Mouse (Mus musculus): ENCODE measurements at regions not wholly inside any gene's neighbourhood (a gene's known extent, or its start where the extent isn't known, plus 50 kb on each side); places are given as distances from the start of the nearest gene placed in this dataset.

GRCm38 (mm10) chr9:61673575-61674203 is 240.7 kb downstream of the Rplp1 start:
- Histone ChIP-seq H3K36me3 (ENCODE audit: control insufficient read depth, insufficient read depth, low read length) (no peaks in the 10 kb centered on the region), H3K4me2 (ENCODE audit: low read depth, low read length) (no peak overlapping the region), H3K9ac (ENCODE audit: low read length) (no peak overlapping the region; the same call in 1 of the 2 replicates), H3K4me3 (ENCODE audit: low read length) (no peak overlapping the region), H3K4me1 (replicated peaks; ENCODE audit: control insufficient read depth, insufficient read depth, low read length) (no peaks in the 10 kb centered on the region), H3K9me3 (ENCODE audit: control insufficient read depth, low read length) (no peaks in the 10 kb centered on the region), H3K27ac (ENCODE audit: low read length) (no peak overlapping the region), H3K27me3 (ENCODE audit: control insufficient read depth, insufficient read depth, low read depth, low read length) (no peaks in the 10 kb centered on the region)
- 66% methylated on average over 16 of the region's 16 CpGs for WGBS
- no peak for ATAC-seq (ENCODE audit: low read depth)

DNA sequence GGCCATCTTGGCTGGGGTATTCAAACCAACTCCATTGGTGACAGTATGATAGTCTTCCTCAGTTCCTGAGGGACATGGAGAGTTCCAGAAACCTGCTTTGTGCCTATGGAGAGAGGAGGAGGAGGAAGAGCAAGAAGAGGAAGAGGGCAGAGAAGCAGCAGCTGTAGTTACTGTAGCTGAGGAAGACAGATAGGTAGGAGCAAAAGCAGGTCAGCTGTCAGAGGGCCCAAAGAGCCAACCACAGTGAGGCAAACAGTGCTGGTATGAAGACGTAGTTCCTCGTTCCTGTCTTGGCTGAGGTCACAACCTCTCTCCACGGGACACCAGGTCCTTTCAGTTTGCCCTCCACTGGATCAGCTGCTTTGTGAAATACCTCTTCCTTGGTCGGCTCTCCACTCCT is 243.4 kb downstream of the Rplp1 start:
- WGBS: 70% methylated on average over 4 of the region's 4 CpGs
- no peak for ATAC-seq (ENCODE audit: low read depth)
- no peaks in the 10 kb centered on the region for H3K36me3 ChIP-seq (ENCODE audit: control insufficient read depth, insufficient read depth, low read length)

GRCm38 (mm10) chr9:61669729-61670520 is 244.4 kb downstream of the Rplp1 start:
- no peak for ATAC-seq (ENCODE audit: low read depth)
- Histone ChIP-seq H3K4me3 (ENCODE audit: low read length) (no peak overlapping the region), H3K9me3 (ENCODE audit: control insufficient read depth, low read length) (no peaks in the 10 kb centered on the region), H3K27me3 (ENCODE audit: control insufficient read depth, insufficient read depth, low read depth, low read length) (no peaks in the 10 kb centered on the region), H3K4me1 (replicated peaks; ENCODE audit: control insufficient read depth, insufficient read depth, low read length) (no peaks in the 10 kb centered on the region), H3K36me3 (ENCODE audit: control insufficient read depth, insufficient read depth, low read length) (no peaks in the 10 kb centered on the region), H3K4me2 (ENCODE audit: low read depth, low read length) (no peak overlapping the region), H3K9ac (ENCODE audit: low read length) (no peak overlapping the region), H3K27ac (ENCODE audit: low read length) (no peak overlapping the region)
- WGBS: 31% methylated on average over 10 of the region's 10 CpGs

More for the DNA sequence above, 243.4 kb downstream of the Rplp1 start:
- no peaks in the 10 kb centered on the region for H3K27me3 ChIP-seq (ENCODE audit: control insufficient read depth, insufficient read depth, low read depth, low read length)
- H3K27ac ChIP-seq (ENCODE audit: low read length): no peak overlapping the region
- no peak overlapping the region for H3K4me3 ChIP-seq (ENCODE audit: low read length)
- no peak overlapping the region for H3K4me2 ChIP-seq (ENCODE audit: low read depth, low read length)
- no peaks in the 10 kb centered on the region for H3K9me3 ChIP-seq (ENCODE audit: control insufficient read depth, low read length)
- H3K9ac ChIP-seq (ENCODE audit: low read length): no peak overlapping the region
- no peaks in the 10 kb centered on the region for H3K4me1 ChIP-seq (replicated peaks; ENCODE audit: control insufficient read depth, insufficient read depth, low read length)

DNA sequence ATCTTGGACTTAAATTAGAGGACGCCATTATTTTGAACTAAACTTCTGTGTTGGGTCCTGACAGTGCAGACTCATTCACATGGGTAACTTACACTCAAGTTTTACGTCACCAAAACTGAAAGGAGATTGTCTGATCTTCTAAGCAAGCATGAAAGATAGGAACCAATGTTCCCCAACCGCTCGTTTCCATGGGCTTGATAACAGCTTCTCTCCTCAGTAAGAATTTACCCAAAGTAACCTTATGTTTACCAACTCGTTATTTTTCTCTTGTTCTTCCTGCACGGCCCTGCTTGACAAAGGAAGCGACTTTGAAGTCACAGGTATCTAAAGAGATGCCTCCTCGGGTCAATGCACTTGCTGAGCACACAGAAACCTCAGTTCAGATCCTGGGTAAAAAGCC is 245.6 kb downstream of the Rplp1 start:
- 58% methylated on average over 8 of the region's 8 CpGs for WGBS
- Histone ChIP-seq H3K27ac (ENCODE audit: low read length) (no peak overlapping the region), H3K4me1 (replicated peaks; ENCODE audit: control insufficient read depth, insufficient read depth, low read length) (no peaks in the 10 kb centered on the region), H3K9ac (ENCODE audit: low read length) (no peak overlapping the region), H3K36me3 (ENCODE audit: control insufficient read depth, insufficient read depth, low read length) (no peaks in the 10 kb centered on the region), H3K9me3 (ENCODE audit: control insufficient read depth, low read length) (no peaks in the 10 kb centered on the region), H3K4me3 (ENCODE audit: low read length) (no peak overlapping the region), H3K4me2 (ENCODE audit: low read depth, low read length) (no peak overlapping the region), H3K27me3 (ENCODE audit: control insufficient read depth, insufficient read depth, low read depth, low read length) (no peaks in the 10 kb centered on the region; the same call in 1 of the 2 replicates)
- no peak for ATAC-seq (ENCODE audit: low read depth)

DNA sequence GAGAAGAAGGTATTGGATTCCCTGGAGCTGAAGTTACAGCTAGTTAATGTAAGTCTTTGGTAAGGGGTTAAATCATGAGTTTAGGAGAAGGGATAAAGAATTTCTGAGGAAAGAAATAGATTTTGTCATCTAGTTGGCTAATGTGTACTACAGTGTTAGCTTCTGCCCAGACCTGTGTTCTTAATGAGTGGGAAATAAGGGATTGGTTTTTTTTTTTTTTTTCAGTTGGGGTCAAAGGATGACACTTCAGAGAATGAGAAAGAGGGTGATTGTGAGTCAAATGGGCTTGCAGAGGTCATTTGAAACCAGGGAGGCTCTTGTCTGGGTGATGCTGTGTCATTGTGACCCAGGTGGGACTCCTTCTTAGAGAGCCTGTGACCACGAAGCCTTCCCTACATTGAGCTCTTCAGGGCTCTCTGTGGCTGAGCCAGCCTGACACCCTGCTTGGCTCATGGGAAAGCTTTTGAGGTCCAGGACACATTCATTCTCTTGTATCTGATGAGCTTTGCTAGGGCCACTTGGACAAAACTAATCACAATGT is 246.1 kb downstream of the Rplp1 start:
- ATAC-seq (ENCODE audit: low read depth): no peak

GRCm38 (mm10) chr9:61667453-61668074 is 246.8 kb downstream of the Rplp1 start:
- Histone ChIP-seq H3K36me3 (ENCODE audit: control insufficient read depth, insufficient read depth, low read length) (no peaks in the 10 kb centered on the region), H3K27ac (ENCODE audit: low read length) (no peak overlapping the region), H3K9me3 (ENCODE audit: control insufficient read depth, low read length) (no peaks in the 10 kb centered on the region), H3K4me3 (ENCODE audit: low read length) (no peak overlapping the region), H3K4me2 (ENCODE audit: low read depth, low read length) (no peak overlapping the region), H3K27me3 (ENCODE audit: control insufficient read depth, insufficient read depth, low read depth, low read length) (no peaks in the 10 kb centered on the region; the same call in 1 of the 2 replicates), H3K9ac (ENCODE audit: low read length) (no peak overlapping the region), H3K4me1 (replicated peaks; ENCODE audit: control insufficient read depth, insufficient read depth, low read length) (no peaks in the 10 kb centered on the region)
- 72% methylated on average over 4 of the region's 4 CpGs for WGBS
- no peak for ATAC-seq (ENCODE audit: low read depth)

More for the DNA sequence above, 246.1 kb downstream of the Rplp1 start:
- H3K9me3 ChIP-seq (ENCODE audit: control insufficient read depth, low read length): no peaks in the 10 kb centered on the region
- H3K4me3 ChIP-seq (ENCODE audit: low read length): no peak overlapping the region
- no peak overlapping the region for H3K4me2 ChIP-seq (ENCODE audit: low read depth, low read length)
- no peaks in the 10 kb centered on the region; the same call in 1 of the 2 replicates for H3K27me3 ChIP-seq (ENCODE audit: control insufficient read depth, insufficient read depth, low read depth, low read length)
- no peaks in the 10 kb centered on the region for H3K36me3 ChIP-seq (ENCODE audit: control insufficient read depth, insufficient read depth, low read length)
- H3K4me1 ChIP-seq (replicated peaks; ENCODE audit: control insufficient read depth, insufficient read depth, low read length): no peaks in the 10 kb centered on the region
- H3K27ac ChIP-seq (ENCODE audit: low read length): no peak overlapping the region
- no peak overlapping the region for H3K9ac ChIP-seq (ENCODE audit: low read length)
- WGBS: 68% methylated on average over 1 of the region's 1 CpGs

DNA sequence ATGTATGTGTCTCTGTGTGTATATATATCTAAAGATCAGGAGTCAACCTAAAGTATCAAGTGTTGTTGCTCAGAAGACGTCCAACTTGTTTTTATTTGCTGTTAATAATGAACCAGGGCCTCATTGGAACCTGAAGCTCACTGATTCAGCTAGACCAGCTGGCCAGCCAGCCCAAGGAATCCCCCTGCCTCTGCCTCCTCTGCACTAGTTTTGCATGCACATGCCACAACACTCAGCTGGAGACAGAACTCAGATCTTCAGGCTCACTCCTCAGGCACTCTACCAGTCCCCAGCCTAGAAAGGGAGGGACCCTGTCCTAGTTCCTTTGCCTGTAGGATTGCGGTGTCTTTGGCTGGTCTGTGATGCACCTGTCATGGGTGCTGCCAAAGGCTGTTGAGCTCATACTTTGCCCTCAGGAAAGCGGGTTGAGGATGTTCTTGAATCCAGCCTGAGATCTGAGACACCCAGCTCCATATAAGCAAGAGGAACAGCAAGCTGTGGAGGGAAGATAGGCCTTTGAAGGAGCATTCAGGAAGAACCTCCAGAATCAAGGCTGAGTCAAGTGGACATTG is 247.5 kb downstream of the Rplp1 start:
- no peaks in the 10 kb centered on the region for H3K4me1 ChIP-seq (replicated peaks; ENCODE audit: control insufficient read depth, insufficient read depth, low read length)
- no peak overlapping the region for H3K4me2 ChIP-seq (ENCODE audit: low read depth, low read length)
- H3K27ac ChIP-seq (ENCODE audit: low read length): no peak overlapping the region
- no peaks in the 10 kb centered on the region for H3K36me3 ChIP-seq (ENCODE audit: control insufficient read depth, insufficient read depth, low read length)
- no peaks in the 10 kb centered on the region; the same call in 1 of the 2 replicates for H3K27me3 ChIP-seq (ENCODE audit: control insufficient read depth, insufficient read depth, low read depth, low read length)
- H3K9me3 ChIP-seq (ENCODE audit: control insufficient read depth, low read length): no peaks in the 10 kb centered on the region
- H3K9ac ChIP-seq (ENCODE audit: low read length): no peak overlapping the region
- ATAC-seq (ENCODE audit: low read depth): no peak
- no peak overlapping the region for H3K4me3 ChIP-seq (ENCODE audit: low read length)
- 84% methylated on average over 3 of the region's 3 CpGs for WGBS

DNA sequence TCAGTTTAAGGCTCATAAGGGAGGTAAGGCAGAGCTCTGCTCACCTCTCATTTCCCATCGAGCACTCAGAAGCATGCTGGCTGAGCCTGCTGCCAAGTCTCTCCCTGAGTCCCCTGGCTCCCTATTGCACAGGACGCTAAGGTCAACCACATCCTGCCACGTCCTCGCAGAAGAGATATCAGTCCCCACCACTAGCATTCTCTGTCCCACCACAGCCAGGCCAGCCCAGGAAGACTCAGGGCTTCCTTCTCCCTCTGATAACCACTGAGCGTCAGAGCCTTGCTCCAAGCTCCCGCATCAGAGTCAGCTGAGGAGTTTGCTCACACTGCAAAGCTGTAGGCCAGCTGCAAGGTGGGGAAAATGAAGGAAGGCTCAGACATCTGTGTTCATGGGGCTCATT is 248.2 kb downstream of the Rplp1 start:
- H3K27me3 ChIP-seq (ENCODE audit: control insufficient read depth, insufficient read depth, low read depth, low read length): no peaks in the 10 kb centered on the region; the same call in 1 of the 2 replicates
- no peaks in the 10 kb centered on the region for H3K4me1 ChIP-seq (replicated peaks; ENCODE audit: control insufficient read depth, insufficient read depth, low read length)
- H3K36me3 ChIP-seq (ENCODE audit: control insufficient read depth, insufficient read depth, low read length): no peaks in the 10 kb centered on the region
- H3K4me2 ChIP-seq (ENCODE audit: low read depth, low read length): no peak overlapping the region
- no peak overlapping the region for H3K4me3 ChIP-seq (ENCODE audit: low read length)
- ATAC-seq (ENCODE audit: low read depth): no peak
- H3K9ac ChIP-seq (ENCODE audit: low read length): no peak overlapping the region
- WGBS: 63% methylated on average over 6 of the region's 6 CpGs
- no peaks in the 10 kb centered on the region for H3K9me3 ChIP-seq (ENCODE audit: control insufficient read depth, low read length)
- H3K27ac ChIP-seq (ENCODE audit: low read length): no peak overlapping the region

- Histone ChIP-seq H3K9ac (ENCODE audit: low read length) (no peak overlapping the region), H3K27me3 (ENCODE audit: control insufficient read depth, insufficient read depth, low read depth, low read length) (no peaks in the 10 kb centered on the region; the same call in 1 of the 2 replicates), H3K4me3 (ENCODE audit: low read length) (no peak overlapping the region), H3K4me2 (ENCODE audit: low read depth, low read length) (no peak overlapping the region), H3K27ac (ENCODE audit: low read length) (no peak overlapping the region), H3K4me1 (replicated peaks; ENCODE audit: control insufficient read depth, insufficient read depth, low read length) (no peaks in the 10 kb centered on the region), H3K36me3 (ENCODE audit: control insufficient read depth, insufficient read depth, low read length) (no peaks in the 10 kb centered on the region), H3K9me3 (ENCODE audit: control insufficient read depth, low read length) (no peaks in the 10 kb centered on the region)
- no peak for ATAC-seq (ENCODE audit: low read depth)
- 85% methylated on average over 5 of the region's 5 CpGs for WGBS
Measured at GRCm38 (mm10) chr9:61665254-61665653, 249.1 kb downstream of the Rplp1 start.

Data from lung, embryonic 16.5 days (tissue).